ENCODE assay signal across 8 mouse cellular contexts in the genomic region with DNA sequence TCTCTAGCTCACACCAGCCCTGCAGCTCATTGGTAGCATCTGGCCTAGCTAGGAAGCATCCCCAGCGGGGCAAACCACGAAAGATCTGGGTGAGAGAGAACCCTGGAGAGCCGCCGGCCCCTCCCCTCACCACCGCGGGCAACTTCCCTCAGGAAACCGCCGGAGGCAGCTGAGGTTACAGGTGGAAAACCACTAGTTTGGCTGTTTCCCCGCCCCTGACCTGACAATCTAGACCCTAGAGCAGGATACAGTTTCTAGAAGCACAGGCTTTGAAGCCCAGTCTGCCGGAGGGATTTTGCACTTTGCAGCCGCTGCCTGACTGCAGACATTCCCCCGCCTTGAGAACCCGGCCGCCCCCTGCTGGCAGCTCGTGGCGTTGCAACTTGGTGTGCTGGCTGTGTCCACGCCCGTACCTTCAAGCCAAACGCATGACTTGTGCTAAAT. TPM values are rescaled to one million over a fixed set of nuclear protein-coding genes. Genes with fewer than 3 reads are reported as not detected.
DNase-seq lines count a peak whose midpoint lies in the region; ATAC-seq and TF ChIP-seq lines count a peak whose summit lies in the region.

No protein-coding gene starts in this region.

- no peaks in the 10 kb centered on the region for H3K36me3 ChIP-seq in intestine, postnatal 0 days (ENCODE audit: control insufficient read depth, insufficient read depth)
- no peaks in the 10 kb centered on the region for H3K36me3 ChIP-seq in midbrain, embryonic 11.5 days (ENCODE audit: control insufficient read depth, insufficient read depth, low read length)

- no peaks in the 10 kb centered on the region for H3K9me3 ChIP-seq in intestine, postnatal 0 days (ENCODE audit: control insufficient read depth)
- no peaks in the 10 kb centered on the region for H3K9me3 ChIP-seq in midbrain, embryonic 11.5 days (ENCODE audit: control insufficient read depth, low read length)

- peak; percentile 76 for DNase-seq in adrenal gland, adult 8-10 months
- peak; percentile 91 for DNase-seq in embryo, embryonic 9.5 days (ENCODE audit: extremely low spot score)
- peak; percentile 92 for DNase-seq in gastrocnemius, postnatal 4 days (ENCODE audit: low spot score in 2 of 2)
- peak; percentile 89 for DNase-seq in left cerebral cortex, postnatal 4 days
- DNase-seq in midbrain, embryonic 11.5 days (ENCODE audit: low spot score, missing footprints) = peak; percentile 100
- DNase-seq in right cerebral cortex, postnatal 4 days = peak; percentile 99
- peak; percentile 86 for DNase-seq in yolk sac, embryonic 10.5 days (ENCODE audit: low spot score)

- intact Hi-C loops in left cerebral cortex, postnatal 4 days (cut with DNase I) = loop anchor here (5.0 kb wide), 1 partner anchor 38 kb away; the partner anchor contains the start of gene Nectin2

- no peak overlapping the region for H3K27ac ChIP-seq in intestine, postnatal 0 days (ENCODE audit: low read depth, low read length)
- H3K27ac ChIP-seq in midbrain, embryonic 11.5 days (ENCODE audit: low read depth, low read length) = no peak overlapping the region

- TF ChIP-seq CTCF in intestine, postnatal 0 days (IDR thresholded peaks at IDR 0.05; ENCODE audit: low read depth) = peak; percentile 99

- no peak overlapping the region for H3K4me3 ChIP-seq in intestine, postnatal 0 days (ENCODE audit: low read depth, low read length)
- H3K4me3 ChIP-seq in midbrain, embryonic 11.5 days (ENCODE audit: low read depth, low read length) = peak overlapping the region; percentile 15

- H3K9ac ChIP-seq in intestine, postnatal 0 days (ENCODE audit: low read depth, low read length) = no peak overlapping the region
- peak overlapping the region; percentile 48 for H3K9ac ChIP-seq in midbrain, embryonic 11.5 days (ENCODE audit: low read length)

- H3K4me2 ChIP-seq in intestine, postnatal 0 days (replicated peaks; ENCODE audit: low read depth) = peak overlapping the region; percentile 62
- H3K4me2 ChIP-seq in midbrain, embryonic 11.5 days = peak overlapping the region; percentile 52

- ATAC-seq in intestine, postnatal 0 days = no peak
- ATAC-seq in midbrain, embryonic 11.5 days (ENCODE audit: low FRiP score) = peak; percentile 77

- H3K4me1 ChIP-seq in intestine, postnatal 0 days (replicated peaks; ENCODE audit: control insufficient read depth, insufficient read depth, low read length) = 0 out of 2 replicates have a peak, but pooled peaks cover 5% of the 10 kb centered on the region
- H3K4me1 ChIP-seq in midbrain, embryonic 11.5 days (ENCODE audit: control insufficient read depth, insufficient read depth, low read length) = peaks cover 2% of the 10 kb centered on the region

- 5% methylated on average over 19 of the region's 19 CpGs for WGBS in intestine, postnatal 0 days
- WGBS in midbrain, embryonic 11.5 days = 1% methylated on average over 19 of the region's 19 CpGs

- H3K27me3 ChIP-seq in intestine, postnatal 0 days (replicated peaks; ENCODE audit: control insufficient read depth, insufficient read depth, low read length) = no peaks in the 10 kb centered on the region
- H3K27me3 ChIP-seq in midbrain, embryonic 11.5 days (ENCODE audit: control insufficient read depth, insufficient read depth, low read length) = no peaks in the 10 kb centered on the region; the same call in 1 of the 2 replicates

RNA-seq across cellular contexts. Expression of gene Cblc, which starts 6.7 kb away (rescaled TPM):
- under 1 TPM in 1 of 4 experiments, not detected in 3; 0.43 TPM for total RNA-seq in adrenal gland, adult 8-10 months (2022)
- total RNA-seq in gastrocnemius, postnatal 4 days (2021) = under 1 TPM; 0.76 to 0.96 TPM
- polyA plus RNA-seq in intestine, postnatal 0 days (2015; fragmentation: Nextera tagmentation; extraction: Ambion mirVana) = 54.8 and 56.5 TPM in 2 replicates
- under 1 TPM in 1 of 2 experiments, not detected in 1; 0.93 TPM for total RNA-seq in left cerebral cortex, postnatal 4 days (2021)
- not detected in 2 replicates for polyA plus RNA-seq in midbrain, embryonic 11.5 days (2014; fragmentation: Nextera tagmentation; extraction: Ambion mirVana)

RNA-seq across cellular contexts. Expression of gene Bcam, which starts 19.1 kb away (rescaled TPM):
- 10 to 100 TPM; 50.3 to 63.5 (median 55.3) TPM for total RNA-seq in adrenal gland, adult 8-10 months (2022)
- total RNA-seq in gastrocnemius, postnatal 4 days (2021) = 100 to 1,000 TPM; 119 to 144 TPM
- polyA plus RNA-seq in intestine, postnatal 0 days (2015; fragmentation: Nextera tagmentation; extraction: Ambion mirVana) = 36.2 and 38.0 TPM in 2 replicates
- total RNA-seq in left cerebral cortex, postnatal 4 days (2021) = 1 to 10 TPM; 6.8 to 7.4 TPM
- 11.7 and 13.2 TPM in 2 replicates for polyA plus RNA-seq in midbrain, embryonic 11.5 days (2014; fragmentation: Nextera tagmentation; extraction: Ambion mirVana)

RNA-seq across cellular contexts. Expression of gene Bcl3, which starts 32.6 kb away (rescaled TPM):
- total RNA-seq in adrenal gland, adult 8-10 months (2022) = 10 to 100 TPM; 16.5 to 23.4 (median 21.9) TPM
- 1 to 10 TPM; 5.1 to 5.7 TPM for total RNA-seq in gastrocnemius, postnatal 4 days (2021)
- 19.0 and 23.7 TPM in 2 replicates for polyA plus RNA-seq in intestine, postnatal 0 days (2015; fragmentation: Nextera tagmentation; extraction: Ambion mirVana)
- total RNA-seq in left cerebral cortex, postnatal 4 days (2021) = 1 to 10 TPM in 1 of 2 experiments, under 1 TPM in 1; 0.76 to 1.3 TPM
- 0.47 and 0.67 TPM in 2 replicates for polyA plus RNA-seq in midbrain, embryonic 11.5 days (2014; fragmentation: Nextera tagmentation; extraction: Ambion mirVana)

RNA-seq across cellular contexts. Expression of gene Nectin2, which starts 39.6 kb away (rescaled TPM):
- total RNA-seq in adrenal gland, adult 8-10 months (2022) = 100 to 1,000 TPM in 1 of 4 experiments, 10 to 100 TPM in 3; 72.1 to 116 (median 88.9) TPM
- 10 to 100 TPM; 21.1 to 23.2 TPM for total RNA-seq in gastrocnemius, postnatal 4 days (2021)
- 93.1 and 94.7 TPM in 2 replicates for polyA plus RNA-seq in intestine, postnatal 0 days (2015; fragmentation: Nextera tagmentation; extraction: Ambion mirVana)
- 10 to 100 TPM; 35.7 to 36.4 TPM for total RNA-seq in left cerebral cortex, postnatal 4 days (2021)
- polyA plus RNA-seq in midbrain, embryonic 11.5 days (2014; fragmentation: Nextera tagmentation; extraction: Ambion mirVana) = 48.0 and 52.8 TPM in 2 replicates

Comparison
In these comparisons a context has a peak if more than half of its experiments do, and no peak if none do; other contexts are left out.
1. RNA of gene Bcam, which starts 19.1 kb away (total RNA-seq): 119 to 144 TPM in gastrocnemius, postnatal 4 days and 50.3 to 63.5 TPM in adrenal gland, adult 8-10 months; 6.8 to 7.4 TPM in left cerebral cortex, postnatal 4 days; every median in the first group is over 4 times any median in the second.
2. Peak in every context shown above with its lines, with median percentiles within 50 percentile points of each other: DNase-seq.